Mouse (Mus musculus) naive thymus-derived CD4-positive, alpha-beta T cell, adult 5 months (primary cell): ENCODE results near the gene Gm39653. TPM values are rescaled to one million over a fixed set of nuclear protein-coding genes. Genes with fewer than 3 reads are reported as not detected.

Experiments used
- polyA plus RNA-seq: library from polyadenylated mRNA; unstranded; fragments of 100-300 nt; shearing (Covaris generic); gene quantifications from one replicate; pipeline ENCODE4 v1.2.1, GENCODE M21; 2017

Gm39653 gene
- not detected for polyA plus RNA-seq

GRCm38 (mm10) chr1:63615668-63616067 is at the start of gene Gm39653:
Gm39653 (plus strand) TSS chr1:63615968.

Other genes starting within 250 kb of the Gm39653 start
- gene Adam23, start 170.1 kb upstream of the Gm39653 start, polyA plus RNA-seq: not detected
- not detected for gene Dytn, start 71.0 kb downstream of the Gm39653 start, polyA plus RNA-seq
- gene Mdh1b, start 114.3 kb downstream of the Gm39653 start, polyA plus RNA-seq: not detected
- gene Fastkd2, start 114.6 kb downstream of the Gm39653 start, polyA plus RNA-seq: 32.4 TPM
- not detected for gene 4933402D24Rik, start 153.3 kb downstream of the Gm39653 start, polyA plus RNA-seq